Mouse (Mus musculus): ENCODE data around the gene Parn. TPM values are rescaled to one million over a fixed set of nuclear protein-coding genes. Genes with fewer than 3 reads are reported as not detected.

Parn gene
- polyA plus RNA-seq, 2 experiments = 23.5 to 41.1 TPM

GRCm38 (mm10) chr16:13602779-13603178 lies 65.2 kb downstream of the Parn start:
- H3K27ac ChIP-seq (replicated peaks; ENCODE audit: low read depth, low read length) = no peak overlapping the region
- no peaks in the 10 kb centered on the region for H3K4me1 ChIP-seq (ENCODE audit: control insufficient read depth, insufficient read depth, low read length)
- peaks cover 37% of the 10 kb centered on the region for H3K36me3 ChIP-seq (ENCODE audit: control insufficient read depth, insufficient read depth, low read length)
- no peaks in the 10 kb centered on the region for H3K9me3 ChIP-seq (ENCODE audit: control insufficient read depth, low read length)
- 76% methylated on average over 1 of the region's 1 CpGs for WGBS
- H3K27me3 ChIP-seq (ENCODE audit: control insufficient read depth, insufficient read depth, low read length) = no peaks in the 10 kb centered on the region
- no peak for TF ChIP-seq POLR2A (IDR thresholded peaks at IDR 0.05; ENCODE audit: borderline replicate concordance, extremely low read depth, insufficient read depth, insufficient read length)
- no peak overlapping the region for H3K9ac ChIP-seq (ENCODE audit: low read depth, low read length, severe bottlenecking)
- DNase-seq (ENCODE audit: low spot score) (no peak), ATAC-seq (ENCODE audit: low FRiP score, low read depth) (no peak)
- no peak overlapping the region for H3K4me3 ChIP-seq (replicated peaks; ENCODE audit: low read length)
- no peak overlapping the region for H3K4me2 ChIP-seq (replicated peaks; ENCODE audit: low read depth, low read length, severe bottlenecking)

- Histone ChIP-seq H3K27me3 (ENCODE audit: control insufficient read depth, insufficient read depth, low read length) (no peaks in the 10 kb centered on the region), H3K4me1 (ENCODE audit: control insufficient read depth, insufficient read depth, low read length) (peaks cover 6% of the 10 kb centered on the region; the same call in 1 of the 2 replicates), H3K9me3 (ENCODE audit: control insufficient read depth, low read length) (0 out of 2 replicates have a peak, but pooled peaks cover 2% of the 10 kb centered on the region), H3K4me3 (replicated peaks; ENCODE audit: low read length) (no peak overlapping the region), H3K27ac (replicated peaks; ENCODE audit: low read depth, low read length) (no peak overlapping the region), H3K9ac (ENCODE audit: low read depth, low read length, severe bottlenecking) (no peak overlapping the region), H3K36me3 (ENCODE audit: control insufficient read depth, insufficient read depth, low read length) (peaks cover 5% of the 10 kb centered on the region; the same call in 1 of the 2 replicates), H3K4me2 (replicated peaks; ENCODE audit: low read depth, low read length, severe bottlenecking) (no peak overlapping the region)
- no peak for ATAC-seq (ENCODE audit: low FRiP score, low read depth)
- no peak for TF ChIP-seq POLR2A (IDR thresholded peaks at IDR 0.05; ENCODE audit: borderline replicate concordance, extremely low read depth, insufficient read depth, insufficient read length)
- DNase-seq (ENCODE audit: low spot score) = no peak
- 79% methylated on average over 2 of the region's 2 CpGs for WGBS
These were observed 78.9 kb downstream of the Parn start for GRCm38 (mm10) chr16:13589049-13589408.

GRCm38 (mm10) chr16:13588182-13589048 lies 79.6 kb downstream of the Parn start:
- no peaks in the 10 kb centered on the region for H3K27me3 ChIP-seq (ENCODE audit: control insufficient read depth, insufficient read depth, low read length)
- H3K9ac ChIP-seq (ENCODE audit: low read depth, low read length, severe bottlenecking) = no peak overlapping the region
- DNase-seq (ENCODE audit: low spot score) (no peak), ATAC-seq (ENCODE audit: low FRiP score, low read depth) (0 out of 2 replicates have a peak, but pooled peaks have one; percentile 23)
- no peak overlapping the region for H3K4me3 ChIP-seq (replicated peaks; ENCODE audit: low read length)
- no peak overlapping the region for H3K4me2 ChIP-seq (replicated peaks; ENCODE audit: low read depth, low read length, severe bottlenecking)
- peaks cover 10% of the 10 kb centered on the region for H3K36me3 ChIP-seq (ENCODE audit: control insufficient read depth, insufficient read depth, low read length)
- 70% methylated on average over 5 of the region's 5 CpGs for WGBS
- peaks cover 6% of the 10 kb centered on the region; the same call in 1 of the 2 replicates for H3K4me1 ChIP-seq (ENCODE audit: control insufficient read depth, insufficient read depth, low read length)
- TF ChIP-seq POLR2A (IDR thresholded peaks at IDR 0.05; ENCODE audit: borderline replicate concordance, extremely low read depth, insufficient read depth, insufficient read length) = no peak
- H3K9me3 ChIP-seq (ENCODE audit: control insufficient read depth, low read length) = no peaks in the 10 kb centered on the region
- H3K27ac ChIP-seq (replicated peaks; ENCODE audit: low read depth, low read length) = no peak overlapping the region

- Histone ChIP-seq H3K4me1 (ENCODE audit: control insufficient read depth, insufficient read depth, low read length) (peaks cover 6% of the 10 kb centered on the region; the same call in 1 of the 2 replicates), H3K36me3 (ENCODE audit: control insufficient read depth, insufficient read depth, low read length) (peaks cover 8% of the 10 kb centered on the region; the same call in 1 of the 2 replicates), H3K27me3 (ENCODE audit: control insufficient read depth, insufficient read depth, low read length) (no peaks in the 10 kb centered on the region), H3K9me3 (ENCODE audit: control insufficient read depth, low read length) (no peaks in the 10 kb centered on the region), H3K4me2 (replicated peaks; ENCODE audit: low read depth, low read length, severe bottlenecking) (no peak overlapping the region), H3K9ac (ENCODE audit: low read depth, low read length, severe bottlenecking) (no peak overlapping the region), H3K4me3 (replicated peaks; ENCODE audit: low read length) (no peak overlapping the region), H3K27ac (replicated peaks; ENCODE audit: low read depth, low read length) (no peak overlapping the region)
- WGBS = 84% methylated on average over 9 of the region's 9 CpGs
- no peak for TF ChIP-seq POLR2A (IDR thresholded peaks at IDR 0.05; ENCODE audit: borderline replicate concordance, extremely low read depth, insufficient read depth, insufficient read length)
- ATAC-seq (ENCODE audit: low FRiP score, low read depth) (no peak), DNase-seq (ENCODE audit: low spot score) (no peak)
These were observed 82.7 kb downstream of the Parn start for GRCm38 (mm10) chr16:13585234-13585633.

- no peak overlapping the region for H3K27ac ChIP-seq (replicated peaks; ENCODE audit: low read depth, low read length)
- TF ChIP-seq POLR2A (IDR thresholded peaks at IDR 0.05; ENCODE audit: borderline replicate concordance, extremely low read depth, insufficient read depth, insufficient read length) = no peak
- H3K4me2 ChIP-seq (replicated peaks; ENCODE audit: low read depth, low read length, severe bottlenecking) = no peak overlapping the region
- WGBS = 89% methylated on average over 3 of the region's 3 CpGs
- no peaks in the 10 kb centered on the region for H3K27me3 ChIP-seq (ENCODE audit: control insufficient read depth, insufficient read depth, low read length)
- H3K4me1 ChIP-seq (ENCODE audit: control insufficient read depth, insufficient read depth, low read length) = no peaks in the 10 kb centered on the region
- DNase-seq (ENCODE audit: low spot score) (no peak), ATAC-seq (ENCODE audit: low FRiP score, low read depth) (no peak)
- H3K4me3 ChIP-seq (replicated peaks; ENCODE audit: low read length) = no peak overlapping the region
- peaks cover 8% of the 10 kb centered on the region; the same call in 1 of the 2 replicates for H3K36me3 ChIP-seq (ENCODE audit: control insufficient read depth, insufficient read depth, low read length)
- no peak overlapping the region for H3K9ac ChIP-seq (ENCODE audit: low read depth, low read length, severe bottlenecking)
- no peaks in the 10 kb centered on the region for H3K9me3 ChIP-seq (ENCODE audit: control insufficient read depth, low read length)
These were observed 87.2 kb downstream of the Parn start for GRCm38 (mm10) chr16:13580784-13581183.

All from limb, embryonic 14.5 days (tissue).